Mouse (Mus musculus): Measurements from ENCODE around the gene Map3k3. TPM values are rescaled to one million over a fixed set of nuclear protein-coding genes. Genes with fewer than 3 reads are reported as not detected.

Map3k3 gene
- polyA plus RNA-seq, 1 experiment from 2014 or later = 33.4 TPM

- ATAC-seq (ENCODE audit: insufficient read depth) = no peak
- H3K4me2 ChIP-seq = no peak overlapping the region
- H3K4me3 ChIP-seq (ENCODE audit: low read depth, low read length) = no peak overlapping the region
- no peaks in the 10 kb centered on the region for H3K9me3 ChIP-seq (ENCODE audit: low read depth, low read length)
- H3K36me3 ChIP-seq (ENCODE audit: insufficient read depth) = peaks cover 85% of the 10 kb centered on the region
- 69% methylated on average over 6 of the region's 6 CpGs for WGBS
- H3K27me3 ChIP-seq (ENCODE audit: insufficient read depth, low read length) = no peaks in the 10 kb centered on the region
- no peaks in the 10 kb centered on the region for H3K4me1 ChIP-seq (ENCODE audit: insufficient read depth)
- no peak overlapping the region for H3K27ac ChIP-seq (ENCODE audit: low read depth)
- no peak for TF ChIP-seq CTCF (IDR thresholded peaks at IDR 0.05; ENCODE audit: low read depth)
- DNase-seq = no peak
- H3K9ac ChIP-seq = no peak overlapping the region
These were observed 116.3 kb downstream of the Map3k3 start for GRCm38 (mm10) chr11:106200756-106201155.

- ATAC-seq (ENCODE audit: insufficient read depth) = no peak
- H3K4me3 ChIP-seq (ENCODE audit: low read depth, low read length) = no peak overlapping the region
- no peaks in the 10 kb centered on the region for H3K27me3 ChIP-seq (ENCODE audit: insufficient read depth, low read length)
- no peak overlapping the region for H3K4me2 ChIP-seq
- 94% methylated on average over 19 of the region's 19 CpGs for WGBS
- H3K27ac ChIP-seq (ENCODE audit: low read depth) = no peak overlapping the region
- no peak for DNase-seq
- H3K4me1 ChIP-seq (ENCODE audit: insufficient read depth) = no peaks in the 10 kb centered on the region
- no peak for TF ChIP-seq CTCF (IDR thresholded peaks at IDR 0.05; ENCODE audit: low read depth)
- no peaks in the 10 kb centered on the region for H3K9me3 ChIP-seq (ENCODE audit: low read depth, low read length)
- no peak overlapping the region for H3K9ac ChIP-seq
- peaks cover 90% of the 10 kb centered on the region for H3K36me3 ChIP-seq (ENCODE audit: insufficient read depth)
These were observed 117.1 kb downstream of the Map3k3 start for GRCm38 (mm10) chr11:106201337-106202122.

- H3K9me3 ChIP-seq (ENCODE audit: low read depth, low read length) = no peaks in the 10 kb centered on the region
- ATAC-seq (ENCODE audit: insufficient read depth) = no peak
- no peaks in the 10 kb centered on the region for H3K27me3 ChIP-seq (ENCODE audit: insufficient read depth, low read length)
- no peak for DNase-seq
- H3K27ac ChIP-seq (ENCODE audit: low read depth) = no peak within 1 kb of the TSS
- no peak within 1 kb of the TSS for H3K4me2 ChIP-seq
- H3K4me1 ChIP-seq (ENCODE audit: insufficient read depth) = no peaks in the 10 kb centered on the region
- WGBS = 80% methylated on average over 5 of the region's 5 CpGs
- no peak within 1 kb of the TSS for H3K9ac ChIP-seq
- H3K4me3 ChIP-seq (ENCODE audit: low read depth, low read length) = no peak within 1 kb of the TSS
- no peak for TF ChIP-seq CTCF (IDR thresholded peaks at IDR 0.05; ENCODE audit: low read depth)
- peaks cover 90% of the 10 kb centered on the region for H3K36me3 ChIP-seq (ENCODE audit: insufficient read depth)
These were observed 117.7 kb downstream of the Map3k3 start, which contains the start of gene Strada for GRCm38 (mm10) chr11:106202123-106202465. TSS of gene Strada (minus strand) at chr11:106202168.

Other genes starting within 250 kb of the Map3k3 start
- 26.5 and 28.3 TPM in 2 replicates for gene Cyb561, start 131.3 kb upstream of the Map3k3 start, polyA plus RNA-seq (2014; fragmentation: Nextera tagmentation; extraction: Ambion mirVana)
- gene Ace, start 116.7 kb upstream of the Map3k3 start, polyA plus RNA-seq (2014; fragmentation: Nextera tagmentation; extraction: Ambion mirVana) = 4.8 and 5.4 TPM in 2 replicates
- gene Ace3, start 89.9 kb upstream of the Map3k3 start, polyA plus RNA-seq (2014; fragmentation: Nextera tagmentation; extraction: Ambion mirVana) = not detected in 2 replicates
- 0.31 and 0.39 TPM in 2 replicates for gene Kcnh6, start 76.5 kb upstream of the Map3k3 start, polyA plus RNA-seq (2014; fragmentation: Nextera tagmentation; extraction: Ambion mirVana)
- 72.5 and 83.8 TPM in 2 replicates for gene Dcaf7, start 47.7 kb upstream of the Map3k3 start, polyA plus RNA-seq (2014; fragmentation: Nextera tagmentation; extraction: Ambion mirVana)
- gene Taco1, start 18.6 kb upstream of the Map3k3 start, polyA plus RNA-seq (2014; fragmentation: Nextera tagmentation; extraction: Ambion mirVana) = 9.5 TPM in 2 replicates
- gene Gm10840, start 76.2 kb downstream of the Map3k3 start, polyA plus RNA-seq (2014; fragmentation: Nextera tagmentation; extraction: Ambion mirVana) = not detected in 2 replicates
- gene Limd2, start 76.2 kb downstream of the Map3k3 start, polyA plus RNA-seq (2014; fragmentation: Nextera tagmentation; extraction: Ambion mirVana) = 211 and 229 TPM in 2 replicates
- gene Strada, start 117.6 kb downstream of the Map3k3 start, polyA plus RNA-seq (2014; fragmentation: Nextera tagmentation; extraction: Ambion mirVana) = 31.7 and 32.6 TPM in 2 replicates
- 66.5 and 69.6 TPM in 2 replicates for gene Ccdc47, start 131.7 kb downstream of the Map3k3 start, polyA plus RNA-seq (2014; fragmentation: Nextera tagmentation; extraction: Ambion mirVana)
- 75.5 and 82.1 TPM in 2 replicates for gene Ddx42, start 132.3 kb downstream of the Map3k3 start, polyA plus RNA-seq (2014; fragmentation: Nextera tagmentation; extraction: Ambion mirVana)
- 60.7 and 66.9 TPM in 2 replicates for gene Ftsj3, start 171.5 kb downstream of the Map3k3 start, polyA plus RNA-seq (2014; fragmentation: Nextera tagmentation; extraction: Ambion mirVana)
- gene Psmc5, start 171.5 kb downstream of the Map3k3 start, polyA plus RNA-seq (2014; fragmentation: Nextera tagmentation; extraction: Ambion mirVana) = 275 and 288 TPM in 2 replicates
- gene Smarcd2, start 188.4 kb downstream of the Map3k3 start, polyA plus RNA-seq (2014; fragmentation: Nextera tagmentation; extraction: Ambion mirVana) = 81.2 and 91.0 TPM in 2 replicates
- 0.18 and 0.39 TPM in 2 replicates for gene Tcam1, start 192.1 kb downstream of the Map3k3 start, polyA plus RNA-seq (2014; fragmentation: Nextera tagmentation; extraction: Ambion mirVana)
- not detected in 2 replicates for gene Gh, start 217.3 kb downstream of the Map3k3 start, polyA plus RNA-seq (2014; fragmentation: Nextera tagmentation; extraction: Ambion mirVana)
- 2.5 and 3.4 TPM in 2 replicates for gene Cd79b, start 230.1 kb downstream of the Map3k3 start, polyA plus RNA-seq (2014; fragmentation: Nextera tagmentation; extraction: Ambion mirVana)

All from lung, embryonic 14.5 days (tissue).